Mouse (Mus musculus) neural tube, embryonic 14.5 days (tissue): ENCODE data around the gene Lrrc32. TPM values are rescaled to one million over a fixed set of nuclear protein-coding genes. Genes with fewer than 3 reads are reported as not detected.
A peak's percentile ranks its signal among the peaks of the same experiment; 100 is the strongest.

ENCODE experiments used
- ATAC-seq: fragments of 200-750 bp; cut with Nextera tagmentation; 2 replicates; pipeline ENCODE4 v1.8.0; 2017; ENCODE audit warnings: low read depth, mild to moderate bottlenecking, moderate TSS enrichment, moderate library complexity
- H3K27ac ChIP-seq: fragments of 300-500 bp; sonication (generic); 2 replicates; pipeline ENCODE4 v1.5.1; 2014; ENCODE audit warnings: low read depth, mild to moderate bottlenecking, control low read depth, low read length, moderate library complexity, mixed read lengths
- H3K27me3 ChIP-seq: fragments of 300-500 bp; sonication (generic); 2 replicates; pipeline ENCODE4 v1.6.1; 2014; ENCODE audit warnings: low read length; ENCODE audit not compliant: control insufficient read depth, insufficient read depth
- H3K36me3 ChIP-seq: fragments of 300-500 bp; sonication (generic); 2 replicates; pipeline ENCODE4 v1.6.1; 2014; ENCODE audit warnings: low read length, mixed read lengths; ENCODE audit not compliant: control insufficient read depth, insufficient read depth
- H3K4me1 ChIP-seq: fragments of 300-500 bp; sonication (generic); 2 replicates; pipeline ENCODE4 v1.6.1; 2014; ENCODE audit warnings: low read length; ENCODE audit not compliant: control insufficient read depth, insufficient read depth
- H3K4me2 ChIP-seq: fragments of 300-500 bp; sonication (generic); 2 replicates; pipeline ENCODE4 v1.6.1; 2014; ENCODE audit warnings: mild to moderate bottlenecking, low read depth, low read length, control low read depth
- H3K4me3 ChIP-seq: fragments of 300-500 bp; sonication (generic); 2 replicates; pipeline ENCODE4 v1.5.1; 2014; ENCODE audit warnings: low read depth, low read length, control low read depth, mixed read lengths
- H3K9ac ChIP-seq: fragments of 300-500 bp; sonication (generic); replicated peaks from 2 replicates; pipeline ENCODE4 v1.6.1; 2014; ENCODE audit warnings: low read depth, mild to moderate bottlenecking, control low read depth, low read length, mixed read lengths
- H3K9me3 ChIP-seq: fragments of 300-500 bp; sonication (generic); 2 replicates; pipeline ENCODE4 v1.6.1; 2016; ENCODE audit warnings: low read length; ENCODE audit not compliant: control insufficient read depth
- WGBS: fragments of 180-500 bp; shearing (Covaris S2); extraction: QIAGEN DNeasy Blood & Tissue Kit; methylation state at CpG from one replicate; pipeline ENCODE4 v1.1.7; 2014; 5-methylcytosine and 5-hydroxymethylcytosine counted together
- polyA plus RNA-seq: library from polyadenylated mRNA; unstranded; fragments of >200 nt; fragmentation: Nextera tagmentation; extraction: Ambion mirVana; gene quantifications from 2 replicates; pipeline ENCODE4 v1.2.1, GENCODE M21; 2014

Gene Lrrc32
- polyA plus RNA-seq, 1 experiment from 2014 or later, result 1.5 TPM

GRCm38 (mm10) chr7:98485508-98485907 lies 3.6 kb upstream of the Lrrc32 start:
- 78% methylated on average over 4 of the region's 4 CpGs for WGBS
- Histone ChIP-seq H3K4me1 (no peaks in the 10 kb centered on the region), H3K4me3 (no peak overlapping the region)

GRCm38 (mm10) chr7:98486471-98486917 lies 2.6 kb upstream of the Lrrc32 start:
- H3K9ac ChIP-seq, result no peak overlapping the region
- no peak overlapping the region for H3K4me3 ChIP-seq
- no peak overlapping the region for H3K27ac ChIP-seq
- H3K36me3 ChIP-seq, result no peaks in the 10 kb centered on the region
- 41% methylated on average over 7 of the region's 7 CpGs for WGBS
- no peak overlapping the region for H3K4me2 ChIP-seq
- no peak for ATAC-seq
- no peaks in the 10 kb centered on the region for H3K4me1 ChIP-seq
- H3K27me3 ChIP-seq, result no peaks in the 10 kb centered on the region
- H3K9me3 ChIP-seq, result no peaks in the 10 kb centered on the region

More at GRCm38 (mm10) chr7:98485508-98485907, 3.6 kb upstream of the Lrrc32 start:
- H3K9me3 ChIP-seq, result no peaks in the 10 kb centered on the region
- no peak for ATAC-seq
- H3K4me2 ChIP-seq, result no peak overlapping the region
- H3K36me3 ChIP-seq, result no peaks in the 10 kb centered on the region
- H3K27me3 ChIP-seq, result no peaks in the 10 kb centered on the region
- no peak overlapping the region for H3K27ac ChIP-seq
- H3K9ac ChIP-seq, result no peak overlapping the region

- Histone ChIP-seq H3K9me3 (no peaks in the 10 kb centered on the region), H3K9ac (no peak overlapping the region)
These were observed 1.7 kb upstream of the Lrrc32 start for GRCm38 (mm10) chr7:98487202-98487980.

GRCm38 (mm10) chr7:98488398-98489130 lies 519 bp upstream of the Lrrc32 start:
- no peaks in the 10 kb centered on the region for H3K9me3 ChIP-seq
- whole genome bisulfite sequencing, result 91% methylated on average over 13 of the region's 13 CpGs
- 0 out of 2 replicates have a peak, but pooled peaks have one; percentile 6 for ATAC-seq
- no peak overlapping the region for H3K27ac ChIP-seq
- H3K9ac ChIP-seq, result no peak overlapping the region
- H3K36me3 ChIP-seq, result no peaks in the 10 kb centered on the region
- H3K27me3 ChIP-seq, result no peaks in the 10 kb centered on the region
- no peak overlapping the region for H3K4me2 ChIP-seq
- H3K4me1 ChIP-seq, result no peaks in the 10 kb centered on the region
- no peak overlapping the region for H3K4me3 ChIP-seq

More at GRCm38 (mm10) chr7:98487202-98487980, 1.7 kb upstream of the Lrrc32 start:
- Histone ChIP-seq H3K27me3 (no peaks in the 10 kb centered on the region), H3K4me3 (no peak overlapping the region), H3K4me2 (no peak overlapping the region), H3K4me1 (no peaks in the 10 kb centered on the region), H3K27ac (no peak overlapping the region), H3K36me3 (no peaks in the 10 kb centered on the region)
- ATAC-seq, result no peak
- WGBS, result 88% methylated on average over 11 of the region's 11 CpGs

GRCm38 (mm10) chr7:98489623-98490084 lies 571 bp downstream of the Lrrc32 start:
- Histone ChIP-seq H3K36me3 (no peaks in the 10 kb centered on the region), H3K4me3 (peak overlapping the region; percentile 52), H3K27me3 (no peaks in the 10 kb centered on the region), H3K4me1 (no peaks in the 10 kb centered on the region), H3K9me3 (no peaks in the 10 kb centered on the region), H3K27ac (no peak overlapping the region), H3K9ac (peak overlapping the region; percentile 54), H3K4me2 (peak overlapping the region; percentile 73)
- peak; percentile 86 for ATAC-seq
- 0% methylated on average over 47 of the region's 50 CpGs for WGBS

GRCm38 (mm10) chr7:98490328-98490727 lies 1.2 kb downstream of the Lrrc32 start:
- H3K9ac ChIP-seq, result no peak overlapping the region; the same call in 1 of the 2 replicates
- no peaks in the 10 kb centered on the region for H3K36me3 ChIP-seq
- peak overlapping the region; percentile 52 for H3K4me3 ChIP-seq
- ATAC-seq, result no peak
- H3K27ac ChIP-seq, result no peak overlapping the region
- 53% methylated on average over 4 of the region's 4 CpGs for whole genome bisulfite sequencing
- H3K9me3 ChIP-seq, result no peaks in the 10 kb centered on the region
- H3K4me1 ChIP-seq, result no peaks in the 10 kb centered on the region
- H3K27me3 ChIP-seq, result no peaks in the 10 kb centered on the region
- peak overlapping the region; percentile 73 for H3K4me2 ChIP-seq

GRCm38 (mm10) chr7:98490911-98491310 lies 1.8 kb downstream of the Lrrc32 start:
- Histone ChIP-seq H3K9me3 (no peaks in the 10 kb centered on the region), H3K4me3 (no peak overlapping the region), H3K9ac (no peak overlapping the region), H3K27ac (no peak overlapping the region), H3K27me3 (no peaks in the 10 kb centered on the region), H3K4me2 (peak overlapping the region; percentile 73; the same call in 1 of the 2 replicates), H3K36me3 (no peaks in the 10 kb centered on the region), H3K4me1 (no peaks in the 10 kb centered on the region)
- ATAC-seq, result no peak
- 95% methylated on average over 6 of the region's 6 CpGs for WGBS

- no peak overlapping the region for H3K9ac ChIP-seq
These were observed 2.5 kb downstream of the Lrrc32 start for GRCm38 (mm10) chr7:98491451-98492200.

More at GRCm38 (mm10) chr7:98491451-98492200, 2.5 kb downstream of the Lrrc32 start:
- Histone ChIP-seq H3K4me3 (no peak overlapping the region), H3K27me3 (no peaks in the 10 kb centered on the region), H3K27ac (no peak overlapping the region), H3K4me2 (no peak overlapping the region; the same call in 1 of the 2 replicates), H3K4me1 (no peaks in the 10 kb centered on the region), H3K9me3 (no peaks in the 10 kb centered on the region), H3K36me3 (no peaks in the 10 kb centered on the region)
- ATAC-seq, result no peak
- 69% methylated on average over 9 of the region's 9 CpGs for WGBS
